In the genomic region with DNA sequence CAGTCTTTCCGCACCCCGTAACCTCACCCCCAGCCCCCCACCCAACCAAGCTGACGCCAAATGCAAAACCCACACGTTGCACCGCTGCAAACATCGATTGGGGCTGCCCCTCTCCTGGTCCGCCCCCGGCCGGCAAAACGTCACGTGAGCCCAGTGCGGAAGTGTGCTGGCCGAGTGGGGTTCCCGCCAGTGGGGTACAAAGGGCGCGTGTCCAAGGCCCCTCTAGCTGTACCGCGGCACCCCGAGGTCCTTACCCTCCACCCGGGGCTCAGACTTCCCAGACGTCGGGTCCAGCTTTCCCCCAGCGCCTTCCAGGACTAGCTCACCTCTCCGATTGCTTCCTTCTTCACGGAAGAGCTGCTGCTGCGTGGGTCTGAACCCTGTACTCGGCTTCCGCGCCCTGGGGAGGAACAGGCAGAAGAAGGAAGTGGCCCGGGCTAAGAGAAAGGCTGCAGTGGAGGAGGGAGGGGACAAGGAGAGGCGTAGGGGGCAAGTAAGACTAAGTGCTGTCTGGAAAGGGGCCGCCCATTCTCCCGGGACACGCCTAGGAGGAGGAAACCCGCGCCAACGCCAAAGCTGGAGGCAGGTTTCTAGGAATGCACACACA, we compare ENCODE assay signal across 8 mouse cellular contexts. TPM values are rescaled to one million over a fixed set of nuclear protein-coding genes. Genes with fewer than 3 reads are reported as not detected.
DNase-seq lines count a peak whose midpoint lies in the region; ATAC-seq lines count a peak whose summit lies in the region.

A gene (minus strand): TSS at position 548 of the 607 bp plus-strand sequence.

- peak; percentile 97 for ATAC-seq in intestine, embryonic 15.5 days

- WGBS in intestine, embryonic 15.5 days = under 1% methylated on average over 37 of the region's 37 CpGs

- intact Hi-C loops in left cerebral cortex, postnatal 25 days (cut with DNase I) = loop anchor here (2.0 to 5.0 kb wide), 3 partner anchors 32 to 121 kb away; a partner anchor contains a TSS

- peak within 1 kb of the TSS; percentile 74 for H3K4me3 ChIP-seq in intestine, embryonic 15.5 days (replicated peaks)

- H3K4me2 ChIP-seq in intestine, embryonic 15.5 days (replicated peaks) = peak within 1 kb of the TSS; percentile 56

- peak; percentile 78 for DNase-seq in adrenal gland, postnatal 10 days
- DNase-seq in embryo, embryonic 9.5 days (ENCODE audit: extremely low spot score) = peak; percentile 87
- peak; percentile 55 to 77 for DNase-seq in gastrocnemius, postnatal 4 days (ENCODE audit: low spot score in 2 of 2)
- peak; percentile 49 to 76 for DNase-seq in left cerebral cortex, postnatal 25 days (ENCODE audit: low spot score in 2 of 2)
- peak; percentile 88 for DNase-seq in mesoderm, embryonic 11.5 days (ENCODE audit: low read depth, low spot score)
- DNase-seq in right cerebral cortex, postnatal 36 days (ENCODE audit: low spot score in 2 of 2) = peak; percentile 35 to 52
- peak; percentile 73 to 77 for DNase-seq in urinary bladder, postnatal 4 days (ENCODE audit: low spot score in 2 of 2)

- peak within 1 kb of the TSS; percentile 98 for H3K27ac ChIP-seq in intestine, embryonic 15.5 days

- H3K4me1 ChIP-seq in intestine, embryonic 15.5 days (replicated peaks) = no peaks in the 10 kb centered on the region

- H3K27me3 ChIP-seq in intestine, embryonic 15.5 days (replicated peaks) = no peaks in the 10 kb centered on the region

- no peaks in the 10 kb centered on the region for H3K9me3 ChIP-seq in intestine, embryonic 15.5 days

- peak within 1 kb of the TSS; percentile 86 for H3K9ac ChIP-seq in intestine, embryonic 15.5 days

- no peaks in the 10 kb centered on the region for H3K36me3 ChIP-seq in intestine, embryonic 15.5 days

RNA-seq across cellular contexts. Expression of the gene that starts here (rescaled TPM):
- 10 to 100 TPM; 31.0 to 40.1 TPM for total RNA-seq in adrenal gland, postnatal 10 days (2021)
- total RNA-seq in gastrocnemius, postnatal 4 days (2021) = 10 to 100 TPM; 41.6 to 47.7 TPM
- 162 and 194 TPM in 2 replicates for polyA plus RNA-seq in intestine, embryonic 15.5 days (2015; fragmentation: Nextera tagmentation; extraction: Ambion mirVana)
- total RNA-seq in left cerebral cortex, postnatal 25 days (2021) = 10 to 100 TPM; 13.3 to 15.0 TPM

Comparison
In these comparisons a context has a peak if more than half of its experiments do, and no peak if none do; other contexts are left out.
1. Peak in every context shown above with its lines: DNase-seq, ATAC-seq, H3K4me3 ChIP-seq and H3K27ac ChIP-seq.